Mouse (Mus musculus) limb, embryonic 11.5 days (tissue): ENCODE measurements around the gene Olfr432. TPM values are rescaled to one million over a fixed set of nuclear protein-coding genes. Genes with fewer than 3 reads are reported as not detected.

Source experiments
- ATAC-seq: fragments of 200-750 bp; cut with Nextera tagmentation; 2 replicates; pipeline ENCODE4 v1.8.0; 2017; ENCODE audit warnings: low read depth; ENCODE audit not compliant: insufficient number of reproducible peaks, low FRiP score, low TSS enrichment
- DNase-seq: peaks from one replicate; pipeline ENCODE4 v3.0.0-alpha.2; 2015; ENCODE audit warnings: low spot score
- H3K27ac ChIP-seq: fragments of 300-500 bp; sonication (generic); replicated peaks from 2 replicates; pipeline ENCODE4 v1.5.1; 2014; ENCODE audit warnings: low read depth, mild to moderate bottlenecking, low read length
- H3K27me3 ChIP-seq: fragments of 300-500 bp; sonication (generic); 2 replicates; pipeline ENCODE4 v1.6.1; 2014; ENCODE audit warnings: mild to moderate bottlenecking, low read length, mixed read lengths; ENCODE audit not compliant: control insufficient read depth, insufficient read depth
- H3K36me3 ChIP-seq: fragments of 300-500 bp; sonication (generic); 2 replicates; pipeline ENCODE4 v1.6.1; 2014; ENCODE audit warnings: mild to moderate bottlenecking, low read length, moderate library complexity, mixed read lengths; ENCODE audit not compliant: control insufficient read depth, insufficient read depth
- H3K4me1 ChIP-seq: fragments of 300-500 bp; sonication (generic); 2 replicates; pipeline ENCODE4 v1.6.1; 2014; ENCODE audit warnings: low read length, mixed read lengths; ENCODE audit not compliant: control insufficient read depth, insufficient read depth
- H3K4me2 ChIP-seq: fragments of 300-500 bp; sonication (generic); 2 replicates; pipeline ENCODE4 v1.6.1; 2014; ENCODE audit warnings: low read depth, mild to moderate bottlenecking, moderate library complexity; ENCODE audit not compliant: severe bottlenecking
- H3K4me3 ChIP-seq: fragments of 300-500 bp; sonication (generic); 2 replicates; pipeline ENCODE4 v1.5.1; 2014; ENCODE audit warnings: low read depth, low read length
- H3K9ac ChIP-seq: fragments of 300-500 bp; sonication (generic); 2 replicates; pipeline ENCODE4 v1.6.1; 2014; ENCODE audit warnings: mild to moderate bottlenecking, low read length
- H3K9me3 ChIP-seq: fragments of 300-500 bp; sonication (generic); 2 replicates; pipeline ENCODE4 v1.6.1; 2016; ENCODE audit warnings: low read length; ENCODE audit not compliant: control insufficient read depth
- WGBS: fragments of 180-500 bp; shearing (Covaris S2); extraction: QIAGEN DNeasy Blood & Tissue Kit; methylation state at CpG from one replicate; pipeline ENCODE4 v1.1.7; 2014; 5-methylcytosine and 5-hydroxymethylcytosine counted together
- polyA plus RNA-seq: library from polyadenylated mRNA; unstranded; fragments of >200 nt; fragmentation: Nextera tagmentation; extraction: Ambion mirVana; gene quantifications from 2 replicates; pipeline ENCODE4 v1.2.1, GENCODE M21; 2014

The Olfr432 gene
- polyA plus RNA-seq, 1 experiment from 2014 or later: not detected

DNA sequence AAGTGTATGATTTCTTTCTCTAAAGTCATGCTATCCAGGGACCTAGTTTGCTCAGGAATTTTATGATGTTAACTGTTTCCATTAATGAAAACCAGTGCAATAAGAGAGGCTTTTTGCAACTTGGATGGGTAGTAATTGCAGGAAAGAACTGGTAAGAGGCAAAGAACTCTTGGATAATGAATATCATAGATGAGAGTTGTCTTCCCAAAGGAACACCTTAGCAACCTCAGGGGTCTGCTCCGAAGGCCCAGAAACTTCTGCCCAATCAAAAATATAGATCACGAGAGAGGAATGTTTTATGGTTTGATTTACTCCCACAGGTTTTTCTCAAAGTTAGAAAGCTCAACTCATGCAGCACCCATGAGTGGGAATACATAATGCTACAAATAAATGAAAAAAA is 35.0 kb downstream of the Olfr432 start, which contains the start of gene Olfr429:
Gene Olfr429 (plus strand): TSS at position 301 of the 400 bp plus-strand sequence.
- DNase-seq (no peak), ATAC-seq (no peak)
- H3K27me3 ChIP-seq: no peaks in the 10 kb centered on the region
- no peaks in the 10 kb centered on the region for H3K36me3 ChIP-seq
- no peak within 1 kb of the TSS for H3K4me2 ChIP-seq
- H3K27ac ChIP-seq: no peak within 1 kb of the TSS
- H3K4me3 ChIP-seq: no peak within 1 kb of the TSS
- H3K9ac ChIP-seq: no peak within 1 kb of the TSS
- H3K9me3 ChIP-seq: no peaks in the 10 kb centered on the region
- WGBS: 91% methylated on average over 2 of the region's 2 CpGs
- no peaks in the 10 kb centered on the region for H3K4me1 ChIP-seq

DNA sequence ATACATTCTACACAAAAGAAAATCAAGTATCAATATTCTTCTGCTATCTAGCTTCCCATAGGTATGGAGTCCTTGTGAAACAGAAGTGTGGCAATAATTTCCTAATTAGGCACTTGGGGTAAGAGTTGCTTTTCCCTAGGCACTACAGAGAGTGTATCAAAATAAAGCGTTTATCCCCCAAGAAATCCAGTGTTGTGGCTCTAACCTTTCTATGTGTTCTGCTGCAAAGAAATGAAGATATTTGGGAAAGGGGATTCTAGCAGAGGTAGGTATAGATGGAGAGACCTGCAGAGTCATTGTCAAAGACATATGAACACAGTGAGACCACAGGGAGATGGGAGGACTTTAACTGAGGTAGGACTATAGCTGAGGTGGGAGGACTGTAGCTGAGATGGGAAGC is 47.6 kb downstream of the Olfr432 start, which contains the start of gene Olfr427:
Gene Olfr427 (plus strand): TSS at position 301 of the 400 bp plus-strand sequence.
- no peak for ATAC-seq
- no peak for DNase-seq
- Histone ChIP-seq H3K4me2 (no peak within 1 kb of the TSS), H3K4me1 (no peaks in the 10 kb centered on the region), H3K27ac (no peak within 1 kb of the TSS), H3K27me3 (no peaks in the 10 kb centered on the region), H3K36me3 (no peaks in the 10 kb centered on the region), H3K4me3 (no peak within 1 kb of the TSS), H3K9ac (no peak within 1 kb of the TSS), H3K9me3 (no peaks in the 10 kb centered on the region)
- WGBS: 91% methylated on average over 1 of the region's 1 CpGs

DNA sequence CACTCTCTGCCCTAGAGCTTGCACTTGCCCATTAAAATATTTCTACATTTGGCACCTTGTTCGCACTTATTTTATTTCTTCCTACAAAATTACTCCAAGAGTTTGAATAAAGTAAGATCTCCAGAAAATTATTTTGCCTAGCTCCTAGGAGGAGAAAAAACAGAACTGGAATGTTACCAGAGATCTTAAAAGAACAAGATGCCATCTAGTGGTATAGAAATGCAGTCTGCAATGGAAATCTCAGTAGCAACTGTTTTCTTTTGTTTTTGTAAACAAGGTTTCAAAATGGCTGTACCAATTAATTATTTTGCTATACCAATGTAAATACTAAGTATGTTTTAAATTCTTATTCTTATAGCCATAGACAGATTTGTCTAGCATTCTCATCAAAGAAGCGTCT is 54.7 kb downstream of the Olfr432 start:
- DNase-seq: no peak
- Histone ChIP-seq H3K9me3 (no peaks in the 10 kb centered on the region), H3K4me1 (no peaks in the 10 kb centered on the region), H3K27ac (no peak overlapping the region), H3K9ac (no peak overlapping the region), H3K27me3 (no peaks in the 10 kb centered on the region), H3K4me3 (no peak overlapping the region), H3K36me3 (no peaks in the 10 kb centered on the region), H3K4me2 (no peak overlapping the region)
- ATAC-seq: no peak
- 53% methylated on average over 2 of the region's 2 CpGs for WGBS

Other genes with a start within 250 kb of the Olfr432 start
- gene Ifi211, start 136.2 kb upstream of the Olfr432 start, polyA plus RNA-seq: 0.16 and 0.18 TPM in 2 replicates
- gene Mndal, start 106.7 kb upstream of the Olfr432 start, polyA plus RNA-seq: 0.32 and 1.3 TPM in 2 replicates
- gene Ifi203, start 106.5 kb upstream of the Olfr432 start, polyA plus RNA-seq: 0.04 and 0.24 TPM in 2 replicates
- gene Ifi202b, start 66.5 kb upstream of the Olfr432 start, polyA plus RNA-seq: not detected in 2 replicates
- gene Ifi205, start 17.4 kb upstream of the Olfr432 start, polyA plus RNA-seq: not detected in 2 replicates
- not detected in 2 replicates for gene Olfr433, start 8.5 kb upstream of the Olfr432 start, polyA plus RNA-seq
- not detected in 2 replicates for gene Olfr430, start 17.4 kb downstream of the Olfr432 start, polyA plus RNA-seq
- not detected in 2 replicates for gene Olfr429, start 35.1 kb downstream of the Olfr432 start, polyA plus RNA-seq
- not detected in 2 replicates for gene Olfr427, start 47.7 kb downstream of the Olfr432 start, polyA plus RNA-seq
- not detected in 2 replicates for gene Olfr231, start 72.0 kb downstream of the Olfr432 start, polyA plus RNA-seq
- gene Olfr424, start 82.3 kb downstream of the Olfr432 start, polyA plus RNA-seq: not detected in 2 replicates
- not detected in 2 replicates for gene Olfr420, start 106.4 kb downstream of the Olfr432 start, polyA plus RNA-seq
- gene Spta1, start 123.6 kb downstream of the Olfr432 start, polyA plus RNA-seq: 1.8 and 1.9 TPM in 2 replicates
- gene Olfr419, start 202.9 kb downstream of the Olfr432 start, polyA plus RNA-seq: not detected in 2 replicates